ENCODE assay signal across 8 mouse cellular contexts in genomic region chr1:194223015-194223414, GRCm38 (mm10).
DNase-seq lines count a peak whose midpoint lies in the region; ATAC-seq and TF ChIP-seq lines count a peak whose summit lies in the region.

No protein-coding gene starts in this region.

- DNase-seq in ES-E14 (ENCODE audit: low read depth, low spot score) = peak; percentile 41
- peak; percentile 82 for DNase-seq in forebrain, embryonic 14.5 days (ENCODE audit: low spot score)
- DNase-seq in heart, postnatal 25 days (ENCODE audit: low spot score) = peak; percentile 53
- DNase-seq in layer of hippocampus, adult 11-12 months (ENCODE audit: low spot score) = peak; percentile 71
- peak; percentile 44 to 58 for DNase-seq in lung, adult 18-20 months
- peak; percentile 67 for DNase-seq in ovary, postnatal 10 days (ENCODE audit: low spot score)
- DNase-seq in thymus, postnatal 10 days (ENCODE audit: low spot score in 2 of 2) = peak; percentile 28 to 59

- no peak overlapping the region for H3K9ac ChIP-seq in ES-E14 (ENCODE audit: insufficient read depth, low read depth, low read length, poor library complexity, severe bottlenecking)
- no peak overlapping the region for H3K9ac ChIP-seq in forebrain, embryonic 14.5 days (ENCODE audit: low read length)

- ATAC-seq in cerebellum, adult (ENCODE audit: insufficient number of reproducible peaks, low FRiP score, low TSS enrichment) = peak; percentile 27; the same call in 1 of the 2 replicates
- ATAC-seq in forebrain, embryonic 14.5 days = peak; percentile 42

- H3K27me3 ChIP-seq in forebrain, embryonic 14.5 days (replicated peaks; ENCODE audit: control insufficient read depth, insufficient read depth, low read length) = no peaks in the 10 kb centered on the region

- H3K4me1 ChIP-seq in ES-E14 (ENCODE audit: control insufficient read depth in 2 of 2, insufficient read depth in 2 of 2, low read length in 2 of 2, poor library complexity in 1 of 2) = no peaks in the 10 kb centered on the region
- peaks cover 40% of the 10 kb centered on the region for H3K4me1 ChIP-seq in forebrain, embryonic 14.5 days (ENCODE audit: control insufficient read depth, insufficient read depth, low read length)

- H3K36me3 ChIP-seq in ES-E14 (ENCODE audit: control insufficient read depth, insufficient read depth, low read length, poor library complexity, severe bottlenecking) = no peaks in the 10 kb centered on the region
- H3K36me3 ChIP-seq in forebrain, embryonic 14.5 days (ENCODE audit: control insufficient read depth, insufficient read depth, low read length) = no peaks in the 10 kb centered on the region

- no peak overlapping the region for H3K27ac ChIP-seq in ES-E14 (ENCODE audit: insufficient read depth, low read depth, low read length, poor library complexity, severe bottlenecking)
- H3K27ac ChIP-seq in forebrain, embryonic 14.5 days (ENCODE audit: low read depth, low read length) = no peak overlapping the region

- intact Hi-C loops in heart, postnatal 25 days (cut with DNase I) = loop anchor here (2.0 to 5.0 kb wide), 3 partner anchors 526 to 836 kb away; no protein-coding TSS in a partner anchor

- H3K4me3 ChIP-seq in ES-E14 (ENCODE audit: insufficient read depth in 1 of 2, low read depth in 1 of 2, low read length in 2 of 2, poor library complexity in 1 of 2, severe bottlenecking in 1 of 2) = no peak overlapping the region
- H3K4me3 ChIP-seq in forebrain, embryonic 14.5 days (ENCODE audit: low read depth, low read length) = no peak overlapping the region

- H3K9me3 ChIP-seq in ES-E14 (ENCODE audit: control insufficient read depth, insufficient read depth, low read depth, low read length) = no peaks in the 10 kb centered on the region
- no peaks in the 10 kb centered on the region for H3K9me3 ChIP-seq in forebrain, embryonic 14.5 days (replicated peaks; ENCODE audit: control insufficient read depth, low read length)

- in situ Hi-C loops in ES-E14 (cut with MboI; ENCODE audit: low sequenced_read_pairs in 2 of 2, unreplicated experiment in 2 of 2) = no loop called here

- no peak overlapping the region for H3K4me2 ChIP-seq in forebrain, embryonic 14.5 days (ENCODE audit: low read length)

- WGBS in forebrain, embryonic 14.5 days = 3% methylated on average over 9 of the region's 9 CpGs

TF ChIP-seq in ES-E14, 5 proteins besides CTCF, POLR2A, EP300 and RAD21:
- TF ChIP-seq CHD2 (IDR thresholded peaks at IDR 0.05; ENCODE audit: low read depth, low read length) (no peak), ZC3H11A (IDR thresholded peaks at IDR 0.05; ENCODE audit: borderline replicate concordance, low read depth, low read length) (peak; percentile 31; the same call in 1 of the 2 replicates)
